Mouse (Mus musculus) olfactory bulb, adult 2 months (tissue): Measurements from ENCODE around the gene Foxn1.

Experiments
- CTCF ChIP-seq: fragments of 200-500 bp; IDR thresholded peaks from 2 replicates; pipeline ENCODE4 v1.5.1; 2012; ENCODE audit warnings: low read depth, mild to moderate bottlenecking, low read length, moderate library complexity; ENCODE audit not compliant: insufficient read depth
- POLR2A ChIP-seq: fragments of 200-500 bp; IDR thresholded peaks from 2 replicates; pipeline ENCODE4 v1.6.1; 2012; ENCODE audit warnings: mild to moderate bottlenecking, low read depth, low read length, moderate library complexity; ENCODE audit not compliant: insufficient read depth

DNA sequence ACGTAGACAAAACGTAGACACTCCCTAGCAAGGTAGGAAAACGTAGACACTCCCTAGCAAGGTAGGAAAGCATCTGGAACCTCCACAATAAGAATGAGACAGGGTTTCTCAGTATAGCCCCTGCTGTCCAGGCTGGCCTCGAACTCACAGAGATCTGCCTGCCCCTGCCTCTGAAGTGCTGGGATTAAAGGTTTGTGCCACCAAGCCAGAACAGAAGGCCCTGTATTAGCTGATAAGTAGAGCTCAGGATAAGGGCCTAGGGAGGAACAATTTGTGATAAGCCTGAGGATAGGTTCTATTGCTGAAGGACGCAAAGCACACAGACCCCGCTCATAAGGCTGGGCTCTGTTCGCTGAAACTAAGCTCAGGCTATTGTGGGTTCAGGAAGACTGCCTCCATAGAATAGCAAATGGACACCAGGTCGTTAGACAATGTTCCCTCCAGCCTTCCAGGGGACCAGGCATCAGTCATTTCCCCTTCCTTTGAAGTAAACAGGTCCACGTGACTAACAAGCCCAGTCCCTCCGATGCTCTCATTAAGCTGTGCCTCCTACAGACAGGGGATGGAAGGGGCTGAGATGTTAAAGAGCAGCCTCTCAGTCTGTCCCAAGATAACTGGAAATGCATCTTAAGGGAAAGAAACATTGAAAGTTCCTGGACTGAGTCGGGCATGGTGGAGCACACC is 44.0 kb upstream of the Foxn1 start:
- no peak for TF ChIP-seq POLR2A
- TF ChIP-seq CTCF, result no peak
